Mouse (Mus musculus): ENCODE data around the gene Tmem63a.

DNA sequence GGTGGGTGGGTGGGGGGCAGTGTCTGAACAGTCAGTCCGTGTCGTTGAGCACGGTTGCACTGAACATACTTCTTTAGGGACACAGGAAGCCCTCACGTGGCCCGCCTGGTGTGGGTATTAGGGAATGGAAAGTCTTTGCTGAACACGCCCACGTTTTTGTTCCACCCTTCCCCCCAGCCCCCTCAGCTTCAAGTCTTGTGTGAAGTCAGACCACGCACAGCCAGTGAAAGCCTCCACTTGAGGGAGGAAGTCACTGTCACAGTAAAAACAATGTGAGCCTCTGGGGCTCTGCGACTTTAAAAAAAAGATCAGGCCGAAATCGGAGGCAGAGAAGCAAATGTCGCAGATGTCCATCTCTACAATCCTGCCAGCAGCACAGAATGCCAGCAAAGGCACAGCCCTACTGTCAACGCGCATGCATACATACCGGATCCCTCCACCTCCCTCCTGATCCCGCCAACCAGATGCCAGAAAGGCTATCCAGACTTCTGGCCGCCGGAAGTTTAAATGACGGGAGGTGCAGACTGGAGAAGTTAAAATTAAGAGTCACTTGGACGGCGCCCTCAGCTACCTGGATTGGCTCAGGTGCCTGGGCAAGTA, 74.5 kb downstream of the Tmem63a start:
- peak; percentile 45; the same call in 1 of the 2 replicates for TF ChIP-seq SIN3A (IDR thresholded peaks at IDR 0.05; ENCODE audit: low read length)
- TF ChIP-seq USF2 (conservative IDR thresholded peaks at IDR 0.05; ENCODE audit: low read depth, low read length): 0 out of 2 replicates have a peak, but pooled peaks have one; percentile 26
- TF ChIP-seq NRF1 (IDR thresholded peaks at IDR 0.05; ENCODE audit: low read depth, low read length): no peak
- no peak for TF ChIP-seq E2F4 (IDR thresholded peaks at IDR 0.05; ENCODE audit: insufficient replicate concordance, low read depth, low read length)
- 0 out of 2 replicates have a peak, but pooled peaks have one; percentile 16 for TF ChIP-seq ELF1 (IDR thresholded peaks at IDR 0.05; ENCODE audit: low read depth, low read length)
- TF ChIP-seq EP300 (IDR thresholded peaks at IDR 0.05; ENCODE audit: low read length): 0 out of 2 replicates have a peak, but pooled peaks have one; percentile 28
- no peak for TF ChIP-seq MEF2A (IDR thresholded peaks at IDR 0.05; ENCODE audit: borderline replicate concordance, low read depth, low read length)
- no peak for TF ChIP-seq CTCF (conservative IDR thresholded peaks at IDR 0.05 in 1 of 2, IDR thresholded peaks at IDR 0.05 in 1 of 2; ENCODE audit: low read depth in 2 of 2, low read length in 2 of 2)
- 0 out of 2 replicates have a peak, but pooled peaks have one; percentile 59 for TF ChIP-seq MYC (IDR thresholded peaks at IDR 0.05; ENCODE audit: low read depth, low read length)
- no peak for TF ChIP-seq POLR2A (IDR thresholded peaks at IDR 0.05; ENCODE audit: low read depth, low read length)
- no peak for TF ChIP-seq ZKSCAN1 (IDR thresholded peaks at IDR 0.05; ENCODE audit: borderline replicate concordance, low read depth, low read length)
